Mouse (Mus musculus) urinary bladder, postnatal 36 days (tissue): ENCODE results near the gene Olfr134.
"Not testable (repeated sequence)": the region's sequence is repeated elsewhere in the genome, so short reads cannot be mapped to it uniquely, and the experiment has no call there.

Experiments
- DNase-seq, 2 experiments: peaks; one replicate each; pipeline ENCODE4 v3.0.0; 2022; ENCODE audit warnings: low spot score in 2 of 2, mixed read lengths in 1 of 2

The Olfr134 gene

GRCm38 (mm10) chr17:38171088-38171487, at the start of gene Olfr134:
Gene Olfr134, plus strand, starts transcription at chr17:38171388.
- DNase-seq: no peak

GRCm38 (mm10) chr17:38124199-38124598, 47.0 kb upstream of the Olfr134 start:
- DNase-seq: not testable (repeated sequence)

GRCm38 (mm10) chr17:38125371-38125770, 45.8 kb upstream of the Olfr134 start:
- DNase-seq: not testable (repeated sequence)

GRCm38 (mm10) chr17:38134426-38134825, 36.8 kb upstream of the Olfr134 start, which contains the start of gene Olfr132:
Gene Olfr132, minus strand, starts transcription at chr17:38134526.
- no peak for DNase-seq

- no peak for DNase-seq
Measured at GRCm38 (mm10) chr17:38144981-38145380, 26.2 kb upstream of the Olfr134 start, which contains the start of gene Olfr133. Gene Olfr133, plus strand, starts transcription at chr17:38145281.

GRCm38 (mm10) chr17:38204035-38204434, 32.8 kb downstream of the Olfr134 start, which contains the start of gene Olfr135:
Gene Olfr135, plus strand, starts transcription at chr17:38204335.
- DNase-seq: no peak
